Mouse (Mus musculus): ENCODE data around the gene Abca13.

- TF ChIP-seq CTCF (IDR thresholded peaks at IDR 0.05; ENCODE audit: borderline replicate concordance, extremely low read depth, insufficient read depth, insufficient read length) (no peak), POLR2A (IDR thresholded peaks at IDR 0.05; ENCODE audit: borderline replicate concordance, extremely low read depth, insufficient read depth, insufficient read length, poor library complexity, severe bottlenecking) (no peak)
Observed at GRCm38 (mm10) chr11:9727810-9728490, 536.2 kb downstream of the Abca13 start.

All from brain, embryonic 14.5 days (tissue).